Mouse (Mus musculus): ENCODE results near the gene Thada. TPM values are rescaled to one million over a fixed set of nuclear protein-coding genes. Genes with fewer than 3 reads are reported as not detected.

The Thada gene
- polyA plus RNA-seq, 1 experiment from 2014 or later = 10.8 TPM

DNA sequence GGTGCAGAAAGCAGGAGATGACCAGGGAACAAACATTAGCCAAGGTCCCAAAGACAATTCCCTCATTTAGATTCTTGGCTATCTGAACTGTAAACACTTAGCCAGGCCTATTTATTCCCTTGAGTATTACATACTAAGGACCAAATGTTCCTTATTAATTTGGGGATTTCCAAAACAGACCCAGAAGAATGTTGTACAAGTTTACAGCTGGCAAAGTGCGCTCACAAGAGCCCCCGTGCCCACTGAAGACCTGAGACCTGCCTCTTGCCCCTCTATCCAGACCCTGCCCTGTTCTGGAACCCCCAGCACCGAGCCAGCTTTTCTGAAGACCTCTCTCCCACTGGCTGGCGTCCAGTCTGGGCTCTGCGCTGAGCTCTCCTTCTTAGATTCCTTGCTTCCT lies 64.2 kb downstream of the Thada start:
- Histone ChIP-seq H3K9me3 (ENCODE audit: control insufficient read depth, low read length) (no peaks in the 10 kb centered on the region), H3K27ac (ENCODE audit: low read depth) (no peak overlapping the region), H3K36me3 (ENCODE audit: control insufficient read depth, insufficient read depth, low read length) (peaks cover 15% of the 10 kb centered on the region), H3K4me1 (replicated peaks; ENCODE audit: control insufficient read depth, insufficient read depth, low read length) (no peaks in the 10 kb centered on the region), H3K4me3 (ENCODE audit: low read depth, low read length) (no peak overlapping the region), H3K9ac (ENCODE audit: low read length) (no peak overlapping the region), H3K27me3 (replicated peaks; ENCODE audit: control insufficient read depth, insufficient read depth, low read length) (no peaks in the 10 kb centered on the region), H3K4me2 (ENCODE audit: low read length) (no peak overlapping the region)
- WGBS = 83% methylated on average over 5 of the region's 5 CpGs
- DNase-seq (ENCODE audit: low spot score) = no peak
- no peak for ATAC-seq (replicated peaks; ENCODE audit: low FRiP score, low TSS enrichment, low read depth)

DNA sequence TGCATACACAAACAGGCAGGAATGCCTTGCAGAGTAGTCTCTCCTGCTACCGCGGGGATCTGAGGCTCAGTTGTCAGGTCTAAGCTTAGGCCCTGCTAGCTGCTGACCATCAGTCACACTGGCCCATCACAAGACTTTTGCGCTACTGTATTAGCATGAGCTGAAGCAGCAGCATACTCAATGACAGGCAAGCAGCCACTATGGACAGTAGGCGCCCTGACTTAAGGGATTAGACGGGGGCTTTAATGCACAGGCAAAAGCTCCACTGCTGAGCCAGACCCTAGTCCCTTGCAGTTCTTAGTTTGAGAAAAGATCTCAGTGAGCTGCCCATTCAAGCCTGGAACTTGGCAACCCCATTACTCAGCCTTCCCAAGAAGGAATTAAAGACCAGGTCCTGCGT lies 66.6 kb downstream of the Thada start:
- WGBS = 84% methylated on average over 6 of the region's 6 CpGs

DNA sequence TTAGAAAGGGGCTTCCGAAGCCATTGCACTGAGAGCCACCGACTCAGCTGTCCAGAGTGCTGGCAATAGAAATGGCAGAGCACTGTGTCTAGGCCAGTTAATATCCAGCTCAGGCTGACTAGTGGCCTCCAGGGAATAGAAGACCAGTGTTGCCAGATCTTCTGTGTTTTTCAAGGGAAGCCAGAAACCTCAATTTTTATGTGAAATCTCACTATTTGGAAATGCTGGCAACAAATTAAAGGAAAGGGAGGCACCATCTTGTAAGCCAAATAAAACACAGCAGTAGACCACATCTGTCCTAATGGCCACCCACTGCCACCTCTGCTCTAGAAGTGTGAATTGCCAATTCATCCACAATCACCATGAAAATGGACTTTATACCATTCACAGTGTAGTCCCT lies 76.0 kb downstream of the Thada start:
- no peak for ATAC-seq (replicated peaks; ENCODE audit: low FRiP score, low TSS enrichment, low read depth)

More for the DNA sequence above, 66.6 kb downstream of the Thada start:
- Histone ChIP-seq H3K4me1 (replicated peaks; ENCODE audit: control insufficient read depth, insufficient read depth, low read length) (no peaks in the 10 kb centered on the region), H3K27me3 (replicated peaks; ENCODE audit: control insufficient read depth, insufficient read depth, low read length) (no peaks in the 10 kb centered on the region), H3K4me2 (ENCODE audit: low read length) (no peak overlapping the region), H3K9me3 (ENCODE audit: control insufficient read depth, low read length) (no peaks in the 10 kb centered on the region), H3K36me3 (ENCODE audit: control insufficient read depth, insufficient read depth, low read length) (peaks cover 26% of the 10 kb centered on the region), H3K4me3 (ENCODE audit: low read depth, low read length) (no peak overlapping the region), H3K27ac (ENCODE audit: low read depth) (no peak overlapping the region), H3K9ac (ENCODE audit: low read length) (no peak overlapping the region)
- DNase-seq (ENCODE audit: low spot score) (no peak), ATAC-seq (replicated peaks; ENCODE audit: low FRiP score, low TSS enrichment, low read depth) (no peak)

DNA sequence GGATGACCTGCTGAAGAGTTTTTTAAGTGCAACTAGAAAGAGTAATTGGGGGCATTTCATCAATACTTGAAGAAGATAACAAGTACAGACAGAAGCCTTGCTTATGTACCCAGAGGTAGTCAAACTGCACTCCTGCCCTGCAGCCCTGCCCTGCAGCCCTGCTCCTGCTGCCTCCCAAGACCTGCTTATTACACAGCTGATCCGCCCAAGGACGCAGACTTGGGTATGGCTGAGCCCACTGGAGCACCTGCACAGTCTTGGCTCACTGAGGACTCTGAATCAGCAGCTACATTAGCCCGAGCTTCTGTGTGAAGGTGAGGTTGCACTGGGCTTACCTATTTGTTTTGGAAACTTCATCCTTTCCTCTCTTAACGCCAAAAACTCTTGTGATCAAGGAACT lies 79.8 kb downstream of the Thada start:
- Histone ChIP-seq H3K9me3 (ENCODE audit: control insufficient read depth, low read length) (peaks cover 3% of the 10 kb centered on the region; the same call in 1 of the 2 replicates), H3K9ac (ENCODE audit: low read length) (no peak overlapping the region), H3K4me2 (ENCODE audit: low read length) (no peak overlapping the region), H3K27me3 (replicated peaks; ENCODE audit: control insufficient read depth, insufficient read depth, low read length) (no peaks in the 10 kb centered on the region), H3K4me3 (ENCODE audit: low read depth, low read length) (no peak overlapping the region), H3K36me3 (ENCODE audit: control insufficient read depth, insufficient read depth, low read length) (peaks cover 51% of the 10 kb centered on the region), H3K27ac (ENCODE audit: low read depth) (no peak overlapping the region), H3K4me1 (replicated peaks; ENCODE audit: control insufficient read depth, insufficient read depth, low read length) (no peaks in the 10 kb centered on the region)
- no peak for DNase-seq (ENCODE audit: low spot score)
- 93% methylated on average over 4 of the region's 4 CpGs for WGBS
- no peak for ATAC-seq (replicated peaks; ENCODE audit: low FRiP score, low TSS enrichment, low read depth)

More for the DNA sequence above, 76.0 kb downstream of the Thada start:
- no peak overlapping the region for H3K9ac ChIP-seq (ENCODE audit: low read length)
- H3K4me3 ChIP-seq (ENCODE audit: low read depth, low read length) = no peak overlapping the region
- DNase-seq (ENCODE audit: low spot score) = no peak
- H3K27me3 ChIP-seq (replicated peaks; ENCODE audit: control insufficient read depth, insufficient read depth, low read length) = no peaks in the 10 kb centered on the region
- no peaks in the 10 kb centered on the region for H3K4me1 ChIP-seq (replicated peaks; ENCODE audit: control insufficient read depth, insufficient read depth, low read length)
- peaks cover 38% of the 10 kb centered on the region for H3K36me3 ChIP-seq (ENCODE audit: control insufficient read depth, insufficient read depth, low read length)
- no peak overlapping the region for H3K4me2 ChIP-seq (ENCODE audit: low read length)
- WGBS = 89% methylated on average over 2 of the region's 2 CpGs
- no peaks in the 10 kb centered on the region; the same call in 1 of the 2 replicates for H3K9me3 ChIP-seq (ENCODE audit: control insufficient read depth, low read length)
- H3K27ac ChIP-seq (ENCODE audit: low read depth) = no peak overlapping the region

DNA sequence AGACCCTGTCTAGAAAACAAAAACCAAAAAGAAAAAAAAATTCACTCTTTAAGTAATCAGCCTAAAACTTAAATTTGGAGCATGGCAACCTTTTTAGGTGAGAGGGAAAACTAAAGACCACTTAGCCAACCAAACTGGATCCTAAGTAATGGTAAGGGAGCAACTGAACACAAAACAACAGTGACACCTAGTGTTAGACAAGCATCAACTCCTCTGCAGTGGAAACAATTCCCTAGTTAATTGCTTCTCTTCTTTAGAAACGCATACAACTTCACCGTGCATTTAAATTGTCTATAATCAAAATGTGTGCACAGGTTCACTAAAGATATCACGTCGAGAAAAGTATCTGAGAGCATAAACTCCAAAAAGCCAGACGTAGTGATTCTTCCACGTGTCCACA lies 80.3 kb downstream of the Thada start:
- peaks cover 56% of the 10 kb centered on the region for H3K36me3 ChIP-seq (ENCODE audit: control insufficient read depth, insufficient read depth, low read length)
- 82% methylated on average over 6 of the region's 6 CpGs for WGBS
- no peak for DNase-seq (ENCODE audit: low spot score)

DNA sequence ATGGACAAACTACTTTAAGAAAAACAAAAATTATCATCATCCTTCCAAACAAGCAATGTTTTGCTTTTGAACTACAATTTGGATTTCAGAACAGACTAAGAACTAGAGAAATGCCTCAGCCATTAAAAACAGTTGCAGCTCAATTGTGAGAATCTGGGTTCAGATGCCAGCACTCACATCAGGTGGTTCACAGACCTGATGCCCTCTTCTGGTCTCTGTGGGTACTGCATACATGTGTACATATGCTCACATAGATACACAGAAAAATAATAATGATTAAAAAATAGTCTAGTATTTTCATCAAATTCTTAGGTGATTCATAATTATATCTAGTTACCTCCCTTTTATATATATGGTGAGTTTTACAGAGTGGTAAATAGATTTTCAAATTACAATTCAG lies 81.3 kb downstream of the Thada start:
- H3K27ac ChIP-seq (ENCODE audit: low read depth) = no peak overlapping the region
- ATAC-seq (replicated peaks; ENCODE audit: low FRiP score, low TSS enrichment, low read depth) (no peak), DNase-seq (ENCODE audit: low spot score) (no peak)
- H3K4me3 ChIP-seq (ENCODE audit: low read depth, low read length) = no peak overlapping the region
- H3K36me3 ChIP-seq (ENCODE audit: control insufficient read depth, insufficient read depth, low read length) = peaks cover 57% of the 10 kb centered on the region
- H3K4me2 ChIP-seq (ENCODE audit: low read length) = no peak overlapping the region
- no peaks in the 10 kb centered on the region for H3K27me3 ChIP-seq (replicated peaks; ENCODE audit: control insufficient read depth, insufficient read depth, low read length)
- H3K4me1 ChIP-seq (replicated peaks; ENCODE audit: control insufficient read depth, insufficient read depth, low read length) = no peaks in the 10 kb centered on the region
- H3K9me3 ChIP-seq (ENCODE audit: control insufficient read depth, low read length) = peaks cover 3% of the 10 kb centered on the region; the same call in 1 of the 2 replicates
- no peak overlapping the region for H3K9ac ChIP-seq (ENCODE audit: low read length)

More for the DNA sequence above, 80.3 kb downstream of the Thada start:
- no peak overlapping the region for H3K4me2 ChIP-seq (ENCODE audit: low read length)
- no peak overlapping the region for H3K4me3 ChIP-seq (ENCODE audit: low read depth, low read length)
- H3K9ac ChIP-seq (ENCODE audit: low read length) = no peak overlapping the region
- no peaks in the 10 kb centered on the region for H3K4me1 ChIP-seq (replicated peaks; ENCODE audit: control insufficient read depth, insufficient read depth, low read length)
- ATAC-seq (replicated peaks; ENCODE audit: low FRiP score, low TSS enrichment, low read depth) = no peak
- H3K27ac ChIP-seq (ENCODE audit: low read depth) = no peak overlapping the region
- H3K9me3 ChIP-seq (ENCODE audit: control insufficient read depth, low read length) = peaks cover 3% of the 10 kb centered on the region; the same call in 1 of the 2 replicates
- no peaks in the 10 kb centered on the region for H3K27me3 ChIP-seq (replicated peaks; ENCODE audit: control insufficient read depth, insufficient read depth, low read length)

DNA sequence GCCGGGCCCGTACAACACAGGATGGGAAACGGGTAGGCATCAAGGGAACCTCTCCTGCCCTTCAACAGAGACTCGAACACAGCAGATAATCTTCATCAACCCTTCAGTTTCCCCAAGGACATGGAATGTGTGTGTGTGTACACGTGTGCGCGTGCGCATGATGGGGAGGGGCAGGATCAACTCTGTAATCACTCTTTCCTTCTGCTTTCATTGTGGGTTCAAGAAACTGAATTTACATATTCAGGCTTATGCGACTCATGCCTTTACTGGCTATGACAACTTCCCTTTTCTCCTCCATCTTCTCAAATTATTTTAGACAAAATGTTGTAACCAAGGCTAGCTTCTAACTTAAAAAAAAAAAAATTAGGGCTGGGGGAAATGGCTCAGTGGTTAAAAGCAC lies 85.7 kb downstream of the Thada start:
- no peak for DNase-seq (ENCODE audit: low spot score)
- H3K9ac ChIP-seq (ENCODE audit: low read length) = no peak overlapping the region
- 95% methylated on average over 9 of the region's 9 CpGs for WGBS

DNA sequence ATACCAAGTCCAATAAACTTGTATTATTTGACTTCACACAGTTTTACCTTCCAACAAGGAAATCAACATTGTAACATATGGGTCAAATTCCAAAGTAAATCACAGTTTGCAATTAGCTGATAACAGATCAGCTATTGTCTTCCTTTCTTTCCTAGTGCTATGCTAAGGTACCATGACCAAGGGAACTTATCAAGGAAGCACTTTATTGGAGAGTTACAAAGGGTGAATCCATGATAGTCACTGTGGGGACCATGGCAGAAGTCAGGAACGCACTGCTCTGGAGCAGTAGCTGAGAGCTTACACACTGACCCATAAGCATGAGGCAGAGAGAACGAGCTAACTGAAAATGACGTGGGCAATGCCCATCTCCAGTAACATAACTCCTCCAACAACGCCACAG lies 89.1 kb downstream of the Thada start:
- no peak for ATAC-seq (replicated peaks; ENCODE audit: low FRiP score, low TSS enrichment, low read depth)

More for the DNA sequence above, 85.7 kb downstream of the Thada start:
- Histone ChIP-seq H3K4me3 (ENCODE audit: low read depth, low read length) (no peak overlapping the region), H3K27ac (ENCODE audit: low read depth) (no peak overlapping the region), H3K9me3 (ENCODE audit: control insufficient read depth, low read length) (peaks cover 3% of the 10 kb centered on the region; the same call in 1 of the 2 replicates), H3K4me2 (ENCODE audit: low read length) (no peak overlapping the region), H3K36me3 (ENCODE audit: control insufficient read depth, insufficient read depth, low read length) (peaks cover 40% of the 10 kb centered on the region), H3K4me1 (replicated peaks; ENCODE audit: control insufficient read depth, insufficient read depth, low read length) (no peaks in the 10 kb centered on the region; the same call in 1 of the 2 replicates), H3K27me3 (replicated peaks; ENCODE audit: control insufficient read depth, insufficient read depth, low read length) (no peaks in the 10 kb centered on the region)
- ATAC-seq (replicated peaks; ENCODE audit: low FRiP score, low TSS enrichment, low read depth) = no peak

DNA sequence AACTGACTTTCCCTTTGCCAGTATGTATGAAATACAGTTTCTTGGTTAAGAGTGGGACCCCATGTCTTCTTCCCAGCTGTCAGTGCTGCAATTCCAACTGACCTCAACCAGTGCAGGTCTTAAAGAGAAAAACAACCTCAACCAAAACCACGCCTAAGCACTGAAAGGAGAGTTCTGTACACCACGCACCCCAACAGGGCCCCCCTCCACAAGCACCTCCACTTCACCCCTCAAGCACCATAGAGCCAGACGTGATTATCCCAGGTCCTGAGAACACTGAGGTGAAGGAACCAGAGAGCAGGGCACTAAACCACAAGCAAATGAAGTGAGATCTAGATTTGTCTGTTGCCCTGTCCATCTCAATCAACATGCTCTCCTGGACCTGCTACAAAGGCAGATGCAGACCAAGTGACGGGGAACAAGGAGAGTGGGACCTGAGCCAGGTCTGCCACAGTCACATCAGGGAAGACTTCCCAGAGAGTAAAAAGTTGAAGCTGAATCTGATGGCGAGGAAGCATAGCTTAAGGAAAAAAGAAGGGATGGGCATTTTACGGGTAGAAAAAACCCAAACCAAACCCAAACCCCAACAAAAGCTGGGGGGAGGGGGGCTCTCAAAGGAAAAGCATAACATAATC lies 93.5 kb downstream of the Thada start:
- no peaks in the 10 kb centered on the region for H3K36me3 ChIP-seq (ENCODE audit: control insufficient read depth, insufficient read depth, low read length)
- no peak overlapping the region for H3K4me3 ChIP-seq (ENCODE audit: low read depth, low read length)
- H3K27ac ChIP-seq (ENCODE audit: low read depth) = no peak overlapping the region
- DNase-seq (ENCODE audit: low spot score) (no peak), ATAC-seq (replicated peaks; ENCODE audit: low FRiP score, low TSS enrichment, low read depth) (no peak)
- peaks cover 28% of the 10 kb centered on the region for H3K4me1 ChIP-seq (replicated peaks; ENCODE audit: control insufficient read depth, insufficient read depth, low read length)
- H3K4me2 ChIP-seq (ENCODE audit: low read length) = no peak overlapping the region
- no peaks in the 10 kb centered on the region for H3K27me3 ChIP-seq (replicated peaks; ENCODE audit: control insufficient read depth, insufficient read depth, low read length)
- no peak overlapping the region for H3K9ac ChIP-seq (ENCODE audit: low read length)
- no peaks in the 10 kb centered on the region for H3K9me3 ChIP-seq (ENCODE audit: control insufficient read depth, low read length)
- WGBS = 87% methylated on average over 6 of the region's 6 CpGs

More for the DNA sequence above, 89.1 kb downstream of the Thada start:
- Histone ChIP-seq H3K9ac (ENCODE audit: low read length) (no peak overlapping the region), H3K9me3 (ENCODE audit: control insufficient read depth, low read length) (no peaks in the 10 kb centered on the region), H3K4me1 (replicated peaks; ENCODE audit: control insufficient read depth, insufficient read depth, low read length) (no peaks in the 10 kb centered on the region; the same call in 1 of the 2 replicates), H3K36me3 (ENCODE audit: control insufficient read depth, insufficient read depth, low read length) (peaks cover 18% of the 10 kb centered on the region), H3K4me3 (ENCODE audit: low read depth, low read length) (no peak overlapping the region), H3K4me2 (ENCODE audit: low read length) (no peak overlapping the region), H3K27me3 (replicated peaks; ENCODE audit: control insufficient read depth, insufficient read depth, low read length) (no peaks in the 10 kb centered on the region), H3K27ac (ENCODE audit: low read depth) (no peak overlapping the region)
- no peak for DNase-seq (ENCODE audit: low spot score)
- 89% methylated on average over 4 of the region's 4 CpGs for WGBS

All from intestine, embryonic 14.5 days (tissue).